Mouse (Mus musculus): ENCODE measurements around the gene Rrp7a.

GRCm38 (mm10) chr15:83164971-83165471, 42.4 kb upstream of the Rrp7a start:
- TF ChIP-seq CTCF (IDR thresholded peaks at IDR 0.05; ENCODE audit: control insufficient read depth, insufficient read depth, low read length) (no peak), POLR2A (IDR thresholded peaks at IDR 0.05; ENCODE audit: borderline replicate concordance, control insufficient read depth, low read depth, low read length) (no peak)
